Mouse (Mus musculus): ENCODE measurements around the gene Acss2. TPM values are rescaled to one million over a fixed set of nuclear protein-coding genes. Genes with fewer than 3 reads are reported as not detected.

Gene Acss2
- total RNA-seq, 2 experiments from 2014 or later, result 56.2 to 61.6 TPM

- TF ChIP-seq CTCF (IDR thresholded peaks at IDR 0.05), result no peak
- DNase-seq (ENCODE audit: extremely low spot score in 1 of 2, low spot score in 2 of 2), result no peak
- intact Hi-C loops (cut with DNase I), result no loop called here
- Histone ChIP-seq H3K4me3 (no peak overlapping the region), H3K27ac (no peak overlapping the region)
These were observed 106.2 kb downstream of the Acss2 start for GRCm38 (mm10) chr2:155623996-155624395.

DNA sequence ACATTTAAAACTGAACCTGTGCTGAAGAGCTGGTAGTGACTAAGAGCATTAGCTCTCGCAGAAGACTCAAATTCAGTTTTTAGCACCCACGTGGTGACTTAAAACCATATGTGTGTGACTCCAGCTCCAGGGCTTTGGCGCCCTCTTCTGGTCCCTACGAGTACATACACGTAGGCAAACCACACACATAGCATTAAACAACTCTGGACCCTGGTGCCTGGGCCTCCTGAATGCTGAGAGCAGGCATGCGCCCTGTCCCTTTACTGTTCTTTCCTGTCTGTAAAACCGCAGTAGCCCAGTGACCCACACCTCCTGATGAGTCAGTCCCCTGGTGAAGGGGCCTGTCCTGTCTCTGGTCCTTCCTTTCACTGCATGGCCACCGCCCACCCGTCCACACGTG, 107.0 kb downstream of the Acss2 start:
- intact Hi-C loops (cut with DNase I), result no loop called here

DNA sequence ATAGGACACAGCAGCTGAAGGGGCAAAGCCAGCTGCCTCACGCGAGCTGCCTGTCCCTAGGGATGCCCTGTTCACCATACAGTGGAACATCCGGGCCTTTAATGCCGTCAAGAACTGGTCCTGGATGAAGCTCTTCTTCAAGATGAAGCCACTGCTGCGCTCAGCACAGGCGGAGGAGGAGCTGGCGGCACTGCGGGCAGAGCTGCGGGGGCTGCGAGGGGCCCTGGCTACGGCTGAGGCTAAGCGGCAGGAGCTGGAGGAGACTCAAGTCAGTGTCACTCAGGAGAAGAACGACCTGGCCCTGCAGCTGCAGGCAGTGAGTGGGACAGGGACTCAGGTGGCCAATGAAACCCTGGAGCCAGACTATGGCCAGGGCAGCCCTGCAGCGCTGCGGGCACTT, 108.5 kb downstream of the Acss2 start:
- no peak for DNase-seq (ENCODE audit: extremely low spot score in 1 of 2, low spot score in 2 of 2)
- no peak for TF ChIP-seq CTCF (IDR thresholded peaks at IDR 0.05)
- intact Hi-C loops (cut with DNase I), result loop anchor here (1.0 kb wide), 1 partner anchor 110 kb away; no protein-coding TSS in a partner anchor
- no peak overlapping the region for H3K4me3 ChIP-seq
- H3K27ac ChIP-seq, result no peak overlapping the region

More for the DNA sequence above, 107.0 kb downstream of the Acss2 start:
- Histone ChIP-seq H3K27ac (no peak overlapping the region), H3K4me3 (no peak overlapping the region)
- no peak for DNase-seq (ENCODE audit: extremely low spot score in 1 of 2, low spot score in 2 of 2)
- peak; percentile 75 for TF ChIP-seq CTCF (IDR thresholded peaks at IDR 0.05)

DNA sequence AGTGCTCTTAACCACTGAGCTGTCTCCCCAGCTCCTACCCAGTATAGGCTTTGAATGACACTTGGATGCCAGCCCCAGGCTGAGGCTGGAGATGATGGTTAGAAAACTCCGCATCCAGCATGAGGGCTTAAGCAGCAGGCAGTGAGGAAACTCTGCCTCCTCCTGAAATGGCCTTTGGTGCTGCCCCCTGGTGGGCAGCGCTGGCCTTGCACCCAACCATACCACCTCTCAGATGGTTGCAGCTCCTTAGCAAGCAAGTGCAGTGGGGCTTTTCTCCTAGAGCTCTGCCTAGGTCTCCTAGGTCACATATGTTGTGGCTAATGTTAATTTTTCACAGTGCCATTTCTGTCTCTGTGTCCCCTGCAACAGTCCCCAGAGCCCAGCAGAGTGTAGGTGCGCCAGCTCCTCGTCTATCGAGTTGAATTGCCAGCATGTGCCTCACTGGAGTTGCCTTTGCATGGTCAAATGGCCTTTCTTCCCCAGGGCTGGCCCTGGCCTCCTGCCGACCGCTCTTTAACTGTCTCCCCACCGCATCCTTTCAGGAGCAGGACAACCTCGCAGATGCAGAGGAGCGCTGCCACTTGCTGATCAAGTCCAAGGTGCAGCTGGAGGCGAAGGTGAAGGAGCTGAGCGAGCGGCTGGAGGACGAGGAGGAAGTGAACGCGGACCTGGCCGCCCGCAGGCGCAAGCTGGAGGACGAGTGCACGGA, 109.4 kb downstream of the Acss2 start:
- TF ChIP-seq CTCF (IDR thresholded peaks at IDR 0.05), result peak; percentile 98
- intact Hi-C loops (cut with DNase I), result no loop called here

GRCm38 (mm10) chr2:155628112-155628511, 110.4 kb downstream of the Acss2 start:
- no peak for TF ChIP-seq CTCF (IDR thresholded peaks at IDR 0.05)

More for the DNA sequence above, 109.4 kb downstream of the Acss2 start:
- no peak overlapping the region for H3K27ac ChIP-seq
- DNase-seq (ENCODE audit: extremely low spot score in 1 of 2, low spot score in 2 of 2), result peak; percentile 72 to 73
- no peak overlapping the region for H3K4me3 ChIP-seq

DNA sequence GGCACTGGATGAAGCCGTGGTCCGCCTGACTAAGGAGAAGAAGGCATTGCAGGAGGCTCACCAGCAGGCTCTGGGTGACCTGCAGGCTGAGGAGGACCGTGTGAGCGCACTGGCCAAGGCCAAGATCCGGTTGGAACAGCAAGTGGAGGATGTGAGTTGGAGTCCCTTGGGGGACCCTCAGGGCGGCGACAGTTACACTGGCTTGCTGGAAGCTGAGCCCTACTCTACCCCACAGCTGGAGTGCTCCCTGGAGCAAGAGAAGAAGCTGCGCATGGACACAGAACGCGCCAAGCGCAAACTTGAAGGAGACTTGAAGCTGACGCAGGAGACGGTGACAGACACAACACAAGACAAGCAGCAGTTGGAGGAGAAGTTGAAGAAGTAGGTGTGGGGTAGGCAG, 110.8 kb downstream of the Acss2 start:
- TF ChIP-seq CTCF (IDR thresholded peaks at IDR 0.05), result no peak
- DNase-seq (ENCODE audit: extremely low spot score in 1 of 2, low spot score in 2 of 2), result no peak
- intact Hi-C loops (cut with DNase I), result no loop called here
- Histone ChIP-seq H3K27ac (peak overlapping the region; percentile 82), H3K4me3 (peak overlapping the region; percentile 44; the same call in 1 of the 2 replicates)

More at GRCm38 (mm10) chr2:155628112-155628511, 110.4 kb downstream of the Acss2 start:
- Histone ChIP-seq H3K27ac (no peak overlapping the region), H3K4me3 (no peak overlapping the region)
- intact Hi-C loops (cut with DNase I), result no loop called here
- no peak for DNase-seq (ENCODE audit: extremely low spot score in 1 of 2, low spot score in 2 of 2)

DNA sequence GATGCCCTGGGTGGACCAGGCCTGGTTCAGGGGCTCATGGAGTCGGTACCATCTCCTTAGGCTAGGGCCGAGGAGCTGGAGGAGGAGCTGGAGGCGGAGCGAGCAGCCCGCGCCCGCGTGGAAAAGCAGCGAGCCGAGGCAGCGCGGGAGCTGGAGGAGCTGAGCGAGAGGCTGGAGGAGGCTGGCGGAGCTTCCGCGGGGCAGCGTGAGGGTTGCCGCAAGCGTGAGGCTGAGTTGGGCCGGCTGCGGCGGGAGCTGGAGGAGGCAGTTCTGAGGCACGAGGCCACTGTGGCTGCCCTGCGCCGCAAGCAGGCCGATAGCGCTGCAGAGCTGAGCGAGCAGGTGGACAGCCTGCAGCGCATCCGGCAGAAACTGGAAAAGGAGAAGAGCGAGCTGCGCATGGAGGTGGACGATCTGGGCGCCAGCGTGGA, 111.5 kb downstream of the Acss2 start:
- H3K4me3 ChIP-seq, result peak overlapping the region; percentile 44
- intact Hi-C loops (cut with DNase I), result no loop called here
- peak; percentile 73 to 79 for DNase-seq (ENCODE audit: extremely low spot score in 1 of 2, low spot score in 2 of 2)
- peak overlapping the region; percentile 82 for H3K27ac ChIP-seq
- TF ChIP-seq CTCF (IDR thresholded peaks at IDR 0.05), result no peak

DNA sequence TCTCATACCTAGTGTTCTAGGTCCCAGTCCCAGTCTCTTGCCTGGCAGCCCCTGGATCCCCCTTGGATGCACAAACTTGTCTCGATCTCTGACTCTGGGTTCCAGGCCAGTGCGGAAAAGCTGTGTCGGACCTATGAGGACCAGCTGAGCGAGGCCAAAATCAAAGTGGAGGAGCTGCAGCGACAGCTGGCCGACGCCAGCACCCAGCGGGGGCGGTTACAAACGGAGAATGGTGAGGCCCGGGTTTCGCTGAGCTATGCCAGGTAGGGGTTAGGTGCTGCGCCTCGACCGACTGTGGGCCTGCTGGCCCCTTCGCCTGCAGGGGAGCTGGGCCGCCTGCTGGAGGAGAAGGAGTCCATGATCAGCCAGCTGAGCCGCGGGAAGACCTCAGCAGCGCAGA, 112.4 kb downstream of the Acss2 start:
- intact Hi-C loops (cut with DNase I), result no loop called here
- TF ChIP-seq CTCF (IDR thresholded peaks at IDR 0.05), result no peak
- H3K4me3 ChIP-seq, result no peak overlapping the region
- peak overlapping the region; percentile 73 for H3K27ac ChIP-seq
- no peak for DNase-seq (ENCODE audit: extremely low spot score in 1 of 2, low spot score in 2 of 2)

DNA sequence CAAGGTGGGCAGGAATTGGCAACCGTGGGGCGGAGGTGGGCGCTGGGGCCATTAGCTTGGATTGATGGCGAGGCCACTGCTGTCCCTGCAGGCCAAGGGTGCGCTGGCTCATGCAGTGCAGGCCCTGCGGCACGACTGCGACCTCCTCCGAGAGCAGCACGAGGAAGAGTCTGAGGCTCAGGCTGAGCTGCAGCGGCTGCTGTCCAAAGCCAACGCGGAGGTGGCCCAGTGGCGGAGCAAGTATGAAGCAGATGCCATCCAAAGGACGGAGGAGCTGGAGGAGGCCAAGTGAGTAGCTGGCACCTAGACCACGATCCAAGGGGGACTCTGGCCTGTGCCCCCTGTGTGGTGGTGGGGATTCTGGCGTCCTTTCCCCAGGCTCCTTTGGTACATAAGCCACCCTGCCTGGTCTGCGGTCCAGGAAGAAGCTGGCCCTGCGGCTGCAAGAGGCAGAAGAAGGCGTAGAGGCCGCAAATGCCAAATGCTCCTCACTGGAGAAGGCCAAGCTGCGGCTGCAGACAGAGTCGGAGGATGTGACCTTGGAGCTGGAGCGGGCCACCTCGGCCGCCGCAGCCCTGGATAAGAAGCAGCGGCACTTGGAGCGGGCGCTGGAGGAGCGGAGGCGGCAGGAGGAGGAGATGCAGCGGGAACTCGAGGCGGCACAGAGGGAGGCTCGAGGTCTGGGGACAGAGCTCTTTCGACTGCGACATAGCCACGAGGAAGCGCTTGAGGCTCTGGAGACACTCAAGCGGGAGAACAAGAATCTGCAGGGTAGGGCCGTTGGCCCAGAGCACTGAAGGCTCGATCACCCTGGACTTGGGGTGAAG, 113.1 kb downstream of the Acss2 start:
- Histone ChIP-seq H3K4me3 (no peak overlapping the region), H3K27ac (peak overlapping the region; percentile 73)
- TF ChIP-seq CTCF (IDR thresholded peaks at IDR 0.05), result peak; percentile 8
- peak in 1 of 2 experiments; percentile 40 for DNase-seq (ENCODE audit: extremely low spot score in 1 of 2, low spot score in 2 of 2)
- intact Hi-C loops (cut with DNase I), result no loop called here

GRCm38 (mm10) chr2:155632138-155632936, 114.6 kb downstream of the Acss2 start:
- Histone ChIP-seq H3K27ac (peak overlapping the region; percentile 57), H3K4me3 (no peak overlapping the region)
- intact Hi-C loops (cut with DNase I), result no loop called here
- no peak for TF ChIP-seq CTCF (IDR thresholded peaks at IDR 0.05)
- no peak for DNase-seq (ENCODE audit: extremely low spot score in 1 of 2, low spot score in 2 of 2)

DNA sequence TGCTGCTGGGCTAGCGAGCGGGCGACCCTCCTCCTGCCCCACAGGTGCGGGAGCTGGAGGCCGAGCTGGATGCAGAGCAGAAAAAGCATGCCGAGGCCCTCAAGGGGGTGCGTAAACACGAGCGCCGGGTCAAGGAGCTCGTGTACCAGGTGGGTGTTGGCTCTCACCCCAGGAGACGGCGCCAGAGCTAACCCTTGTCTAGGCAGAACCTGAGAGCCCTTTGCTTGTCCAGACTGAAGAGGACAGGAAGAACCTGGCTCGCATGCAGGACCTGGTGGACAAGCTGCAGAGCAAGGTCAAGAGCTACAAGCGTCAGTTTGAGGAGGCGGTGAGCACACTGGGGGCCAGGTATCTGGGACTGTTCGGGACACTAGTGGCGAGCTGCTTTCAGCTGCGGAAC, 115.4 kb downstream of the Acss2 start:
- Histone ChIP-seq H3K4me3 (no peak overlapping the region), H3K27ac (no peak overlapping the region; the same call in 1 of the 2 replicates)
- DNase-seq (ENCODE audit: extremely low spot score in 1 of 2, low spot score in 2 of 2), result no peak
- intact Hi-C loops (cut with DNase I), result no loop called here
- no peak for TF ChIP-seq CTCF (IDR thresholded peaks at IDR 0.05)

Data from left cerebral cortex, adult 2 months (tissue).